Mouse (Mus musculus) kidney, adult 9 months (tissue): ENCODE measurements around the gene Gm5458.
"Not testable (repeated sequence)": the region's sequence is repeated elsewhere in the genome, so short reads cannot be mapped to it uniquely, and the experiment has no call there.

ENCODE experiments used
- DNase-seq: peaks from one replicate; pipeline ENCODE4 v3.0.0; 2022

Gm5458 gene

DNA sequence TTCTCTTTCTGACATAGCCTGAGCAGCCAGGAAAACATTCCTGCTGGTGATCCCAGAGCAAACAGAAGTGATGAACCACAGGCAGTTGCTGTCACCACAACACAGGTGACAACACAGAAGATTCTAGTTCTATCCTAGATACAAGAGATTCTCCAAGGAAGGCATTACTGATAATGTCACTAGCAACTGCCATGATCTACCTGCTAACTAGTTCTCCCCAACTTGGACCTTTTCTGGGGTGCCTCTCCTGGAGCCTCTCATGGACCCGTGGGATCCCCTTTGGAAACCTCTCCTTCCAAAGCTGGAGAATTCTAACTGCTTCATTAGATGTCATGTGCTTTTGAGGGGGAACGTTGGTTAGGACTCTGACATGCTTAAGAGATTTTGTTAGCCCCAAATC is at the start of gene Gm5458:
TSS of gene Gm5458 (minus strand) at position 101 of the 400 bp plus-strand sequence.
- not testable (repeated sequence) for DNase-seq

DNA sequence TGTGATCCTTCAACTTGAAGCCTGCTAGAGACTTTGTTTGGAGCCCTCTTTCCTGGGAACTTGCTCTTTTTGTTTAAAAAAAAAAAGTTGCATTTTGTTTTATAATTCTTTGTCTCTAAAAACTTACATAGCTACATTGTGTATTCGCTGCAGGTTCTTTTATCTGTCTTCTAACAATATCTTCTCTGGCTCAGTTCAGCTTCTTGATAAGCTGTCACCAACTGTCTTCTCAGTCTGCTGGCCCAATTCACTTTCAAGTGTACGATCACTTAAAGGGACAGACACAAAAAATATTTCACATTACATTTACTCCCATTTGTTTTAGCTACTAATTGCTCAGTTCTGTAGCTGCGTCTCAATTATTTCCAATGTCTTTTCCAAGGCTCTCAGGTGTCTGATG is 43.9 kb upstream of the Gm5458 start:
- no peak for DNase-seq

- DNase-seq = peak; percentile 26
These were observed 17.3 kb downstream of the Gm5458 start, which contains the start of gene Gm2237 for GRCm38 (mm10) chr14:19584804-19585667. TSS of gene Gm2237 (minus strand) at chr14:19585135.

GRCm38 (mm10) chr14:19549863-19550262 is 52.5 kb downstream of the Gm5458 start, which contains the start of gene Gm2244:
TSS of gene Gm2244 (minus strand) at chr14:19549963.
- DNase-seq = not testable (repeated sequence)
